8 mouse cellular contexts compared by ENCODE assay signal in genomic region chr1:183147438-183147841, GRCm38 (mm10).
DNase-seq lines count a peak whose midpoint lies in the region; ATAC-seq and TF ChIP-seq lines count a peak whose summit lies in the region.

No protein-coding gene starts in this region.

- H3K4me3 ChIP-seq in gastrocnemius, adult 2 months: peak overlapping the region; percentile 73
- peak overlapping the region; percentile 36 for H3K4me3 ChIP-seq in hindbrain, embryonic 10.5 days

- no peak for TF ChIP-seq CTCF in gastrocnemius, adult 2 months (IDR thresholded peaks at IDR 0.05)

- H3K9me3 ChIP-seq in hindbrain, embryonic 10.5 days: no peaks in the 10 kb centered on the region

- WGBS in hindbrain, embryonic 10.5 days: 18% methylated on average over 5 of the region's 5 CpGs

- peaks cover 76% of the 10 kb centered on the region for H3K4me1 ChIP-seq in hindbrain, embryonic 10.5 days (replicated peaks)

- intact Hi-C loops in gastrocnemius, adult 2 months (cut with DNase I): no loop called here

- DNase-seq in CD4-positive helper T cell, adult 2 months (ENCODE audit: low read depth, low spot score): peak; percentile 42
- peak; percentile 71 for DNase-seq in adrenal gland, postnatal 14 days
- peak; percentile 83 for DNase-seq in gastrocnemius, adult 2 months
- DNase-seq in hindbrain, embryonic 10.5 days (ENCODE audit: low spot score): peak; percentile 75
- peak; percentile 67 to 81 for DNase-seq in kidney, postnatal 4 days
- peak; percentile 41 to 65 for DNase-seq in urinary bladder, postnatal 4 days (ENCODE audit: low spot score in 2 of 2)
- no peak for DNase-seq in spleen, postnatal 14 days (ENCODE audit: low spot score in 2 of 2)

- no peaks in the 10 kb centered on the region for H3K27me3 ChIP-seq in hindbrain, embryonic 10.5 days (ENCODE audit: insufficient read depth, poor library complexity, severe bottlenecking)

- ATAC-seq in megakaryocyte-erythroid progenitor cell, adult 5-6 weeks (replicated peaks; ENCODE audit: low FRiP score, low TSS enrichment, poor library complexity, severe bottlenecking): peak; percentile 72

- no peaks in the 10 kb centered on the region for H3K36me3 ChIP-seq in hindbrain, embryonic 10.5 days

- H3K27ac ChIP-seq in gastrocnemius, adult 2 months: peak overlapping the region; percentile 80
- H3K27ac ChIP-seq in hindbrain, embryonic 10.5 days: peak overlapping the region; percentile 69; the same call in 1 of the 2 replicates

Comparison
In these comparisons a context has a peak if more than half of its experiments do, and no peak if none do; other contexts are left out.
1. DNase-seq: peak in CD4-positive helper T cell, adult 2 months (single experiment), adrenal gland, postnatal 14 days (single experiment), gastrocnemius, adult 2 months (single experiment), hindbrain, embryonic 10.5 days (single experiment), kidney, postnatal 4 days (2 of 2) and urinary bladder, postnatal 4 days (2 of 2); none in spleen, postnatal 14 days (0 of 2).